Mouse (Mus musculus) intestine, embryonic 16.5 days (tissue): ENCODE measurements around the gene Ncoa1. TPM values are rescaled to one million over a fixed set of nuclear protein-coding genes. Genes with fewer than 3 reads are reported as not detected.
"Not testable (repeated sequence)": the region's sequence is repeated elsewhere in the genome, so short reads cannot be mapped to it uniquely, and the experiment has no call there.

Experiments
- ATAC-seq: fragments of 200-750 bp; cut with Nextera tagmentation; 2 replicates; pipeline ENCODE4 v1.8.0; 2017; ENCODE audit warnings: moderate TSS enrichment, moderate library complexity
- H3K27ac ChIP-seq: fragments of 300-500 bp; sonication (generic); 2 replicates; pipeline ENCODE4 v1.5.1; 2014; ENCODE audit warnings: mild to moderate bottlenecking, low read length
- H3K27me3 ChIP-seq: fragments of 300-500 bp; sonication (generic); replicated peaks from 2 replicates; pipeline ENCODE4 v1.6.1; 2014; ENCODE audit warnings: low read length, control low read depth, mixed read lengths; ENCODE audit not compliant: control insufficient read depth, insufficient read depth
- H3K36me3 ChIP-seq: fragments of 300-500 bp; sonication (generic); 2 replicates; pipeline ENCODE4 v1.6.1; 2014; ENCODE audit warnings: low read length, control low read depth; ENCODE audit not compliant: control insufficient read depth, insufficient read depth
- H3K4me1 ChIP-seq: fragments of 300-500 bp; sonication (generic); 2 replicates; pipeline ENCODE4 v1.6.1; 2014; ENCODE audit warnings: low read length, control low read depth, mixed read lengths; ENCODE audit not compliant: control insufficient read depth, insufficient read depth
- H3K4me2 ChIP-seq: fragments of 300-500 bp; sonication (generic); 2 replicates; pipeline ENCODE4 v1.6.1; 2014; ENCODE audit warnings: low read depth, low read length, control low read depth
- H3K4me3 ChIP-seq: fragments of 300-500 bp; sonication (generic); 2 replicates; pipeline ENCODE4 v1.5.1; 2014; ENCODE audit warnings: mild to moderate bottlenecking, low read length
- H3K9ac ChIP-seq: fragments of 300-500 bp; sonication (generic); 2 replicates; pipeline ENCODE4 v1.6.1; 2014; ENCODE audit warnings: low read depth, low read length
- H3K9me3 ChIP-seq: fragments of 300-500 bp; sonication (generic); 2 replicates; pipeline ENCODE4 v1.6.1; 2016; ENCODE audit warnings: low read length, control low read depth; ENCODE audit not compliant: control insufficient read depth
- WGBS: fragments of 180-500 bp; shearing (Covaris S2); extraction: QIAGEN DNeasy Blood & Tissue Kit; methylation state at CpG from one replicate; pipeline ENCODE4 v1.1.7; 2014; 5-methylcytosine and 5-hydroxymethylcytosine counted together
- polyA plus RNA-seq: library from polyadenylated mRNA; unstranded; fragments of >200 nt; fragmentation: Nextera tagmentation; extraction: Ambion mirVana; gene quantifications from 2 replicates; pipeline ENCODE4 v1.2.1, GENCODE M21; 2015

Gene Ncoa1
- polyA plus RNA-seq, 1 experiment from 2014 or later, result 4.7 TPM

GRCm38 (mm10) chr12:4454956-4455565 lies 21.9 kb downstream of the Ncoa1 start:
- no peaks in the 10 kb centered on the region for H3K36me3 ChIP-seq
- peak; percentile 50; the same call in 1 of the 2 replicates for ATAC-seq
- no peak overlapping the region for H3K9ac ChIP-seq
- WGBS, result 72% methylated on average over 10 of the region's 10 CpGs
- H3K4me2 ChIP-seq, result no peak overlapping the region
- peaks cover 7% of the 10 kb centered on the region; the same call in 1 of the 2 replicates for H3K4me1 ChIP-seq
- H3K9me3 ChIP-seq, result no peaks in the 10 kb centered on the region
- H3K27ac ChIP-seq, result no peak overlapping the region
- no peaks in the 10 kb centered on the region for H3K27me3 ChIP-seq
- no peak overlapping the region for H3K4me3 ChIP-seq

GRCm38 (mm10) chr12:4454248-4454647 lies 22.7 kb downstream of the Ncoa1 start:
- no peaks in the 10 kb centered on the region for H3K27me3 ChIP-seq
- no peaks in the 10 kb centered on the region for H3K36me3 ChIP-seq
- no peak overlapping the region for H3K9ac ChIP-seq
- H3K4me1 ChIP-seq, result peaks cover 7% of the 10 kb centered on the region; the same call in 1 of the 2 replicates
- ATAC-seq, result no peak
- no peaks in the 10 kb centered on the region for H3K9me3 ChIP-seq
- H3K4me3 ChIP-seq, result no peak overlapping the region
- no peak overlapping the region for H3K27ac ChIP-seq
- WGBS, result 86% methylated on average over 4 of the region's 4 CpGs
- no peak overlapping the region for H3K4me2 ChIP-seq

GRCm38 (mm10) chr12:4452233-4452632 lies 24.7 kb downstream of the Ncoa1 start:
- Histone ChIP-seq H3K27ac (no peak overlapping the region), H3K4me3 (no peak overlapping the region), H3K27me3 (no peaks in the 10 kb centered on the region), H3K4me1 (peaks cover 7% of the 10 kb centered on the region; the same call in 1 of the 2 replicates), H3K9me3 (no peaks in the 10 kb centered on the region), H3K9ac (no peak overlapping the region), H3K4me2 (no peak overlapping the region), H3K36me3 (no peaks in the 10 kb centered on the region)
- ATAC-seq, result no peak

- H3K36me3 ChIP-seq, H3K4me3 ChIP-seq, H3K9me3 ChIP-seq, H3K4me2 ChIP-seq, H3K27ac ChIP-seq, ATAC-seq, H3K27me3 ChIP-seq, H3K9ac ChIP-seq, H3K4me1 ChIP-seq: not testable (repeated sequence)
These were observed 26.5 kb downstream of the Ncoa1 start for GRCm38 (mm10) chr12:4450485-4450884.

GRCm38 (mm10) chr12:4448076-4448589 lies 28.8 kb downstream of the Ncoa1 start:
- no peaks in the 10 kb centered on the region for H3K27me3 ChIP-seq
- no peaks in the 10 kb centered on the region for H3K9me3 ChIP-seq
- WGBS, result 79% methylated on average over 4 of the region's 4 CpGs
- H3K36me3 ChIP-seq, result no peaks in the 10 kb centered on the region
- no peak overlapping the region for H3K27ac ChIP-seq
- ATAC-seq, result no peak
- no peak overlapping the region for H3K4me2 ChIP-seq
- no peaks in the 10 kb centered on the region for H3K4me1 ChIP-seq
- H3K4me3 ChIP-seq, result no peak overlapping the region
- no peak overlapping the region for H3K9ac ChIP-seq

- Histone ChIP-seq H3K9ac (no peak overlapping the region), H3K4me1 (no peaks in the 10 kb centered on the region), H3K36me3 (no peaks in the 10 kb centered on the region), H3K9me3 (no peaks in the 10 kb centered on the region), H3K4me2 (no peak overlapping the region), H3K4me3 (no peak overlapping the region), H3K27ac (no peak overlapping the region), H3K27me3 (no peaks in the 10 kb centered on the region)
- WGBS, result 85% methylated on average over 5 of the region's 5 CpGs
- ATAC-seq, result no peak
These were observed 32.0 kb downstream of the Ncoa1 start for GRCm38 (mm10) chr12:4444946-4445345.

GRCm38 (mm10) chr12:4441451-4441850 lies 35.5 kb downstream of the Ncoa1 start:
- ATAC-seq, result no peak
- Histone ChIP-seq H3K9me3 (no peaks in the 10 kb centered on the region), H3K36me3 (no peaks in the 10 kb centered on the region), H3K4me3 (no peak overlapping the region), H3K9ac (no peak overlapping the region), H3K27ac (no peak overlapping the region), H3K27me3 (no peaks in the 10 kb centered on the region), H3K4me2 (no peak overlapping the region), H3K4me1 (no peaks in the 10 kb centered on the region)
- 72% methylated on average over 3 of the region's 3 CpGs for WGBS

GRCm38 (mm10) chr12:4436198-4436597 lies 40.8 kb downstream of the Ncoa1 start:
- H3K4me2 ChIP-seq, result no peak overlapping the region
- no peak overlapping the region for H3K27ac ChIP-seq
- H3K27me3 ChIP-seq, result no peaks in the 10 kb centered on the region
- 0 out of 2 replicates have a peak, but pooled peaks cover 3% of the 10 kb centered on the region for H3K4me1 ChIP-seq
- no peak overlapping the region for H3K4me3 ChIP-seq
- WGBS, result 77% methylated on average over 5 of the region's 5 CpGs
- no peak overlapping the region for H3K9ac ChIP-seq
- ATAC-seq, result no peak
- H3K36me3 ChIP-seq, result no peaks in the 10 kb centered on the region
- no peaks in the 10 kb centered on the region for H3K9me3 ChIP-seq

- Histone ChIP-seq H3K27me3 (no peaks in the 10 kb centered on the region), H3K27ac (no peak overlapping the region), H3K36me3 (no peaks in the 10 kb centered on the region), H3K9me3 (no peaks in the 10 kb centered on the region), H3K9ac (no peak overlapping the region), H3K4me3 (no peak overlapping the region), H3K4me2 (no peak overlapping the region), H3K4me1 (0 out of 2 replicates have a peak, but pooled peaks cover 3% of the 10 kb centered on the region)
- ATAC-seq, result no peak
- 82% methylated on average over 2 of the region's 2 CpGs for WGBS
These were observed 43.4 kb downstream of the Ncoa1 start for GRCm38 (mm10) chr12:4433549-4433948.

GRCm38 (mm10) chr12:4431978-4432377 lies 45.0 kb downstream of the Ncoa1 start:
- H3K36me3 ChIP-seq, result no peaks in the 10 kb centered on the region

More at GRCm38 (mm10) chr12:4431978-4432377, 45.0 kb downstream of the Ncoa1 start:
- no peaks in the 10 kb centered on the region for H3K27me3 ChIP-seq
- H3K27ac ChIP-seq, result no peak overlapping the region
- H3K4me1 ChIP-seq, result 0 out of 2 replicates have a peak, but pooled peaks cover 3% of the 10 kb centered on the region
- WGBS, result 78% methylated on average over 5 of the region's 5 CpGs
- H3K4me3 ChIP-seq, result no peak overlapping the region
- peak; percentile 56; the same call in 1 of the 2 replicates for ATAC-seq
- no peak overlapping the region for H3K9ac ChIP-seq
- H3K9me3 ChIP-seq, result no peaks in the 10 kb centered on the region
- no peak overlapping the region for H3K4me2 ChIP-seq
